Mouse (Mus musculus) small intestine, adult 2 months (tissue): ENCODE results near the gene Ccdc154. TPM values are rescaled to one million over a fixed set of nuclear protein-coding genes. Genes with fewer than 3 reads are reported as not detected.

Experiments
- H3K27ac ChIP-seq: fragments of 200-500 bp; 2 replicates; pipeline ENCODE4 v1.5.1; 2012; ENCODE audit warnings: low read depth, low read length, control low read depth, inconsistent platforms; ENCODE audit not compliant: insufficient read depth
- H3K27me3 ChIP-seq: fragments of 200-500 bp; 2 replicates; pipeline ENCODE4 v1.6.1; 2012; ENCODE audit warnings: mild to moderate bottlenecking, moderate library complexity, low read length, inconsistent platforms; ENCODE audit not compliant: control insufficient read depth, insufficient read depth
- H3K36me3 ChIP-seq: fragments of 200-500 bp; 2 replicates; pipeline ENCODE4 v1.6.1; 2012; ENCODE audit warnings: mild to moderate bottlenecking, low read length, control low read depth, inconsistent platforms; ENCODE audit not compliant: control insufficient read depth, insufficient read depth
- H3K4me1 ChIP-seq: fragments of 200-500 bp; 2 replicates; pipeline ENCODE4 v1.6.1; 2012; ENCODE audit warnings: low read length, inconsistent platforms, mixed read lengths; ENCODE audit not compliant: control insufficient read depth, insufficient read depth, insufficient read length
- H3K4me3 ChIP-seq: fragments of 200-500 bp; 2 replicates; pipeline ENCODE4 v1.5.1; 2012; ENCODE audit warnings: low read depth, mild to moderate bottlenecking, control low read depth, inconsistent platforms, low read length, moderate library complexity
- CTCF ChIP-seq: fragments of 200-500 bp; IDR thresholded peaks from 2 replicates; pipeline ENCODE4 v1.5.1; 2012; ENCODE audit warnings: low read depth, mild to moderate bottlenecking, control low read depth, inconsistent platforms, low read length, moderate library complexity, mixed read lengths; ENCODE audit not compliant: insufficient replicate concordance, insufficient read length; ENCODE audit errors: extremely low read depth
- POLR2A ChIP-seq: fragments of 200-500 bp; IDR thresholded peaks from 2 replicates; pipeline ENCODE4 v1.6.1; 2012; ENCODE audit warnings: low read depth, mild to moderate bottlenecking, control low read depth, inconsistent platforms, low read length, moderate library complexity
- WGBS: fragments of 180-500 bp; shearing (Covaris S2); methylation state at CpG from one replicate; pipeline ENCODE4 v1.1.7; 2018; 5-methylcytosine and 5-hydroxymethylcytosine counted together
- polyA plus RNA-seq: library from polyadenylated mRNA; depleted of rRNA; stranded (reverse); fragments of >200 nt; gene quantifications from 2 replicates; pipeline ENCODE4 v1.2.3, GENCODE M21; 2012

The Ccdc154 gene
- polyA plus RNA-seq, 1 experiment, result not detected

DNA sequence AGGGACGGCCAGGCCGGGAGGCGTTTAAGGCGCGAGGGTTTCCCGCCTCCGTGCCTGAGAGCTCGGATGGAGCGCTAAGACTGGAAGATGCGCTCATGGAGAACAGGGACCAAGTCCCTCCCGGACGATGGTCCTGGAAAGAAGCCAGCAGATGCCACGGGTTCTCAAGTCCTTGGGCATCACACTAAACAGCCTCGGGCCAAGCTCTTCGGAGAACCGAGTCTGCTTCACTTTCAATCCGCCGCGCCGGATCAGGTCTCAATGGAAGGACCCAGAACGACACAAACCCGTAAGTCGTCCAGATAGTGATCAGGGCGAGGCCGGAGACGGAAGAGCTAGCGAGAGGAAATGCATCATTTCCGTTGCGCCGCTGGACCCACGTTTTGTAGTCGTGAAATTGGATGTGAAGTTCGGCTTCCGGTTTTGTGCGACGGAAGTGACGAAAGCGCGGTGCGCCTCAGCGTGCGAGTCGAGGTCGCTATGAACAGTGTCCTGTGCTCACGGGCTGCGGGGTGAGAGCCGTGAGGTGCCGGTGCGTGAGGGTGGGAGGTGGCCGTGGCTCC lies 21.9 kb downstream of the Ccdc154 start, which contains the start of gene BC003965:
TSS of gene BC003965 (plus strand) at position 426 of the 563 bp plus-strand sequence.
- peak within 1 kb of the TSS; percentile 92 for H3K27ac ChIP-seq
- H3K4me1 ChIP-seq, result peaks cover 7% of the 10 kb centered on the region
- H3K27me3 ChIP-seq, result no peaks in the 10 kb centered on the region
- peak; percentile 59; the same call in 1 of the 2 replicates for TF ChIP-seq POLR2A
- TF ChIP-seq CTCF, result no peak
- peak within 1 kb of the TSS; percentile 91 for H3K4me3 ChIP-seq
- no peaks in the 10 kb centered on the region for H3K36me3 ChIP-seq
- WGBS, result under 1% methylated on average over 50 of the region's 50 CpGs

- no peaks in the 10 kb centered on the region for H3K36me3 ChIP-seq
- 0 out of 2 replicates have a peak overlapping the region, but pooled peaks have one; percentile 40 for H3K27ac ChIP-seq
- WGBS, result 4% methylated on average over 17 of the region's 17 CpGs
These were observed 22.7 kb downstream of the Ccdc154 start for GRCm38 (mm10) chr17:25184961-25185360.

DNA sequence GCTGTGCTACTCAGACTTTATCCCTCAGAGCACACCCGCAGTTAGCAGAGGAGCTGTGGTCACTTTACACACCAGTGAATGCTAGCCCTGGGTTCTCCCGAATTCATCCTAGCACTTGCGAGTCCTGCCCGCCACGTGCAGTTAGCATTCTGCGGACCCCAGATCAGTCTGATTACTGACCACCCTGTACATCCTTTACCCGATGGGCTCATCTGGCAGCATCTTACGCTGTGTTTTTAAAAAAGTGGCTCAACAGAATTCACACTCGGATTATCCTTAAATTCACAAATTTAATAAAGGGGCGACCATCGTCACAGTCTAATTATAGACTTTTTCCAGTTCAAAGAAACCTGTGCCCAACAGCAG lies 25.5 kb downstream of the Ccdc154 start:
- Histone ChIP-seq H3K27ac (peak overlapping the region; percentile 12; the same call in 1 of the 2 replicates), H3K4me1 (peaks cover 7% of the 10 kb centered on the region), H3K36me3 (peaks cover 3% of the 10 kb centered on the region; the same call in 1 of the 2 replicates), H3K27me3 (no peaks in the 10 kb centered on the region), H3K4me3 (peak overlapping the region; percentile 90)
- WGBS, result 16% methylated on average over 11 of the region's 11 CpGs
- TF ChIP-seq POLR2A (no peak), CTCF (no peak)

More at GRCm38 (mm10) chr17:25184961-25185360, 22.7 kb downstream of the Ccdc154 start:
- TF ChIP-seq POLR2A (no peak), CTCF (no peak)
- Histone ChIP-seq H3K27me3 (no peaks in the 10 kb centered on the region), H3K4me1 (peaks cover 7% of the 10 kb centered on the region), H3K4me3 (peak overlapping the region; percentile 91)

DNA sequence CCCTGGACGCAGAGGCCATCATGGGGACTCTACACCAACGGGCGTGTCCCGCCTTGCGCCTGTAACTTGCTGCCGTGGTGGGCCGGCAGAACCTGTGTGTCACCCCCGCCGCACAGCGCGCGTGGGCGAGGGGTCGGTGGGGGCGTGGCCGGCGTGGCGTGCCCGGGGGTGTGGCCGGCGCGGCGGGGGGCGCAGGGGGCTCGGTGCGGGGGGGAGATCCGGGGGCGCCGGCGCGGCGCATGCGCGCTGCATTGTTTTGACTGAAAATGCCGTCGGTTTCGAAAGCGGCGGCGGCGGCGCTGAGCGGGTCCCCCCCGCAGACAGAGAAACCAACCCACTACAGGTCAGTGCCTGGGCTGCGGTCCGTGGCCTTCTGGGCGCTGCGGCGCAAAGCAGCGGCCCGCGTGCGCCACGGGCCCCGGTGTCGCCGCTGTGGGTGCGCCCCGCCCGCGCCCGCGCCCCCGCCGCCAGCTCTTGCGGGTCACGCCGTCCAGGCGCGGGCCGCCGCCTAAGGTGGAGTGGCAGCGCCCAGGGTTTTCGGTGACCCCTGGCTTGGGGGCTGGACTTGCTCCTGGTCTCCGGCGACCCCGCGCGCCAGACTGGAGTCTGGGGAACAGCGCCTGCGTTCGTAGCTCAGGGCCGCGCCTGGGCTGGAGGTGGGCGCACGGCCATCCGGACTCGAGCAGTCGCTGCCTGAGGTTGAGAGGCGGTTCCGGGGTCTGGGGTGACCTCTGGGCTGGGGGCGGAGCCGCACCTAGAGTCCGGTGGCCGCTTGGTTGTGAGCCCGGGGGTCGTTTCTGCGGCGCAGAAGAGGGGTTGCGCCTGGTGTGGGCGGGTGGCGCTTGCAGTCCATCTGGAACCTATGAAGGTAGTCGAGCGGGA lies 26.1 kb downstream of the Ccdc154 start, which contains the start of gene Unkl:
TSS of gene Unkl (plus strand) at position 248 of the 882 bp plus-strand sequence.
- Histone ChIP-seq H3K4me1 (peaks cover 7% of the 10 kb centered on the region), H3K36me3 (peaks cover 3% of the 10 kb centered on the region; the same call in 1 of the 2 replicates), H3K27me3 (no peaks in the 10 kb centered on the region), H3K27ac (peak within 1 kb of the TSS; percentile 12; the same call in 1 of the 2 replicates), H3K4me3 (peak within 1 kb of the TSS; percentile 90)
- no peak for TF ChIP-seq CTCF
- TF ChIP-seq POLR2A, result no peak
- WGBS, result under 1% methylated on average over 103 of the region's 104 CpGs

- peak overlapping the region; percentile 90 for H3K4me3 ChIP-seq
- H3K36me3 ChIP-seq, result peaks cover 5% of the 10 kb centered on the region; the same call in 1 of the 2 replicates
- H3K4me1 ChIP-seq, result peaks cover 7% of the 10 kb centered on the region
- WGBS, result 3% methylated on average over 16 of the region's 16 CpGs
- no peak overlapping the region for H3K27ac ChIP-seq
- TF ChIP-seq POLR2A (no peak), CTCF (no peak)
- no peaks in the 10 kb centered on the region for H3K27me3 ChIP-seq
These were observed 26.8 kb downstream of the Ccdc154 start for GRCm38 (mm10) chr17:25189091-25189490.

DNA sequence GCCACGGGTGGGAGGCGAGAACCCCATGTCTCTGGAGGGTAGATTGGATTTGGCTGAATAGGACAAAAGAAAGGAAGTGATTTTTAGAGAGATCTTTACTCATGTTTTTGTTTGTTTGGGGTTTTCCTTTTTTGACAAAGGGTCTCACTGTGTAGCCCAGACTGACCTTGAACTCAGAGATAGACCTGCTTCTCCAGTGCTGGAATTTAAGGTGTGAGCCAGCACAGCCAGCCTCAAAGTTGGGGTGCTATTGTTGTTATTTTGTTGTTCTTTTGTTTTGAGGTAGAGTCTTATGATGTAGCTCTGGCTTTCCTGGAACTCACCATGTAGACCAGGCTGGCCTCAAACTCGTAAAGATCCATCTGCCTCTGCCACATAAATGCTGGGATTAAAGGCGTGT lies 40.1 kb downstream of the Ccdc154 start:
- H3K36me3 ChIP-seq, result peaks cover 47% of the 10 kb centered on the region

GRCm38 (mm10) chr17:25210006-25210405 lies 47.7 kb downstream of the Ccdc154 start:
- H3K36me3 ChIP-seq, result peaks cover 45% of the 10 kb centered on the region

More for the DNA sequence above, 40.1 kb downstream of the Ccdc154 start:
- no peak overlapping the region for H3K27ac ChIP-seq
- 84% methylated on average over 4 of the region's 4 CpGs for WGBS
- H3K4me3 ChIP-seq, result no peak overlapping the region
- no peaks in the 10 kb centered on the region for H3K4me1 ChIP-seq
- no peaks in the 10 kb centered on the region for H3K27me3 ChIP-seq
- TF ChIP-seq POLR2A, result no peak
- TF ChIP-seq CTCF, result no peak

More at GRCm38 (mm10) chr17:25210006-25210405, 47.7 kb downstream of the Ccdc154 start:
- H3K27ac ChIP-seq, result no peak overlapping the region
- WGBS, result 89% methylated on average over 4 of the region's 4 CpGs
- H3K4me1 ChIP-seq, result no peaks in the 10 kb centered on the region
- H3K27me3 ChIP-seq, result no peaks in the 10 kb centered on the region
- H3K4me3 ChIP-seq, result no peak overlapping the region
- TF ChIP-seq CTCF (no peak), POLR2A (no peak)
